Mouse (Mus musculus): Measurements from ENCODE around the gene Ube3c.

Ube3c gene

DNA sequence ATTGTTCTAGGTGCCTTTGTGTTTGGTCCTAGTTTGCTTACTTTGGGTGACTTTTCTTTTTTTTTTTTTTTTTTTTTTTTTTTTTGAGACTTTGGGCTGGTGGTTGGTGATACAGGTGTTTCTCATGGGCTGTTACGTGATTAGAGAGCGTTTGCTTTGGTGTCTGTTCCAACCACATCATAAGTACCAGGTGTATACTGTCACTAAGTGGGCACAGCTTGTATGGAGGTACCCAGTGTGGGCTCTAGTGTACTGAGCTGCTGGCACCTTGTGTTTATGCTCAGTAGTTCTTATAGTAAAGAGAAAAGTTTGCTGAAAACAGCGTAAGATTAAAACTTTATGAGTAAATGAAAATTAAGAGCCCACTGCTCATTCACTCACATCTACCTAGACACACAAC, 107.4 kb downstream of the Ube3c start:
- DNase-seq, result no peak

DNA sequence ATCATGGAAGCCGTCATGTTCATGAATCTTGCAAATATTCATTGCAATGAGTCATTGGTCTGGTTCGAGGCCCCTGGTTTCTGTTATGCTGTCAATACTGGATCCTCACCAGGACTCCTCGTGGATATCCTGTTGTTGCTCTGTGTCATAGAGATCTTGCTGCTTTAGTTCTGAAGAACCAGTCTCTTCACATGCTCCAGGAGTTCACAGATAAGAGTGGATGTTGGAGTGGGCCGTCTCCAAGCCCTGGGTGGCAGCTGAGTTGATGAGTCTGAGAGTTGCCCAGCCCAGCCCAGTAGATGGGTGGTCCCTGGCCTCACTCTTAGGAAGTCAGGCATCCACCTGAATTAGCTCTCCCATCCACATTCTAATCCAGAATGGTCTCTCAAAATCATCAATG, 116.0 kb downstream of the Ube3c start:
- no peak for DNase-seq

DNA sequence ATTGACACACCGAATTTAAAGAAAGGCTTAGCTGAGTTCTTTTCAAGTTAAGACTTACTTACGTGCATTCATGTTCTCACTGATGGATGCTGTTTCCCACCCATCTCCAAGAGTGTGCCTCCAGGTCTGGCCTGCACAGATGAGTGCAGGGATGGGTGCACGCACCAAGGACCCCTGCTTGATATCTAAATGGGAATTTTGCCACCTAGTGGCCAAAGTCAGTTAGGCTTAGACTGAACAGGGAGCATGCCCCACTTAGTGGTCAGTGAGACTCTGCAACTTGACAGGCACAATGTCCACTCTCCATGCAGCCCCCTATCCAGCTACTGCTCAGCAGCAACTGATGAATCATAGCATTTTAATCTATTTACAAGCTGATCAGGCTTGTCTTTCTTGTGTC, 118.6 kb downstream of the Ube3c start:
- DNase-seq, result peak in 1 of 2 experiments; percentile 48

DNA sequence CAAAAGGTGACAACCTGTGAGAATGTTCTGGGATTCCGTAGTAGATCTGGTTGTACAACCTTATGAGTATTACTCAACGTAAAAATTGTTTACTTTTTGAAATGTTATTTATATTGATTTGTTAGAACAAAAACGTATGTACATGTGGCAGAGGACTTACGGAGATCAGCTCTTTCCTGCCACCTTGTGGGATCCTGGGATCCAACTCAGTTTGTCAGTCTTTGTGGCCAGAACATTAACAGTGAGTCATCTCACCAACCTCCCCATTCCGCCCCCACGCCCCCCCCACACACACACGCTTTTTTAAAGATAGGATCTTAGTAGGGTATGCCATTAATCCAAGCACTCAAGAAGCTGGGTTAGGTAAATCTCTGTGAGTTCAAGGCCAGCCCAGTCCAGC, 119.3 kb downstream of the Ube3c start:
- no peak for DNase-seq

DNA sequence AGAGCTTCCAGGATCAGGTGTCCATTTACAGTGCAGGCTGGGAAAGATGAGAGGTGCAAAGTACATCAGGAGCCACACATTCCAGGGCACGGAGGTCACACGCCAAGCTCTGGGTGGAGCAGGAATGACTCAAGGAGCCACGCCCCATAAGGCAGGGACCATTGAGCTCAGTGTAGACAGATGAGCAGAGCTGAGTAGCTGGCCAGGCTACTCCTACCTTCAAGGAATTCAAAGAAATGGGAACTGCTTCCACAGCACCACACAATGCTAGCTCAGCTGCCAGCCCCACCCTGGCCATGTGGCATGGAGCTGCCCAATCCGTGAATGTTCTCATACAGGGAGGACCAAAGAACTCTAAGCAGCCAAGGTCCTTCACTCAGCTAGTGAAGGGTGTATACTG, 129.5 kb downstream of the Ube3c start:
- no peak for DNase-seq

DNA sequence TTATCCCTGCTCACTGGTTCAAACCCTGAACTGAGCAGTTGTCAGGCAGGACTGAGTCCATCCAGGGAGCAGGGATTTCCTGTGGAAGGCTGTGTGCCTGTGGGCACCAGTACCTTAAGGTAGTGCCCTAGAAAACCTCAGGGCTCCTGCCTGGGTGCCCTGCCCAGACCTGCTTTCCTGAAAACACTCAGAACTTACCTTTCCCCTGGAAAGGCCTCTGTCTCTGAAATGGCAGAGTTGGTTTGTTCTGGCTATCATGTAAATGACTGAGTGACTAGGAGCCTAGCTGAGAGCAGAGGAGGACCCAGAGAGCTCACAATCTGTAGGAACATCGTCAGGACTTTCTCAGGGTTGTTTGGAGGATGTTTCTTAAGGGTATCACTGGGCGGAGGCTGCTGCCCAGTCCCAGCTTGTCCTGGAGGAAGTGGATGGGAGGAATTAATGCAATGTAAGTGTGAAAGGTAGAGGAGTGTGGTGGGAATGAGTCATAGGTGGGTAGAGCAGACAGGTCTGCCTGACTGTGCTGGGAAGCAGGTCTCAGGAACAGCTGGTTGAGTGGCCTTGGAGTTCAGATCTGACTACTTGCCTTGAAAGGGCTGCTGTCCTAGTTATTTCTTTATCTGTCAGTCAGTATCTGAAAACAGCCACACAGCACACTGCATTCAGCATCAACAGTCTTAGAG, 130.6 kb downstream of the Ube3c start:
- DNase-seq, result no peak

DNA sequence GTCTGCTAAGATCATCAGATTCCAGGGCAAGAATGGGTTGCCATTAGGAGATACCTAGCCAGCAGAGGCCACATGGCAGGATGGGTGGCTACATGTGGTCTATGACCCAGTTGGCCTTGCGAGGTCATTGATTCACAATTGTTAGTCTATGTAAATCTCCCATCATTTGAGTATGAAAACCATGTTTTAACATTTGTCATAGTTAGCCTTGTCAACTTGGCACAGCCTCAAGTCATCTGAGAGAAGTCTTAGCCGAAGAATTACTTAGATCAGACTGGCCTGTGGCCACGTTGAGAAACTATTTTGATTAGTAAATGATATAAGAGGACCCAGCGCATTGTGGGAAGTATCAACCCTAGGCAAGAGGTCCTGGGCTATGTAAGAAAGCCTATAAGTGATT, 138.2 kb downstream of the Ube3c start:
- DNase-seq, result no peak

DNA sequence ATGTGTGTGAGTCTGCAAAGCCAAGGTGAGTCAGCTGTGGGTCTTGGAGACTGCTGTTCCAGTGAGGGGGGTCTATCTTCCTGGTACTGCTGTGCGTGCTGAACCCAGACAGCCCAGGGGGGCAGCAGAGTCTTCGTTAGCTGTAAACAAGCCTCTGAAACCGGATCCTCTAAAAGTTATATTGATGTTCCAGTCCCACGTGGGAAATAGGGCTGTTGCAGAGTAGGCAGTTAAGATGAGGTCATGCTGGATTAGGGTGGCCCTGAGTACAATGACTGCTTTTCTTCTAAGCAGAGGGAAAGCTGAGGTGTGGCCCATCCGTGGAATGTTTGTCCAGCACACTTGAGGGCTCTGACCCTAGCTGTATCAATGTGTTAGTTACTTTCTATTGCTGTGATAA, 139.2 kb downstream of the Ube3c start:
- DNase-seq, result no peak

DNA sequence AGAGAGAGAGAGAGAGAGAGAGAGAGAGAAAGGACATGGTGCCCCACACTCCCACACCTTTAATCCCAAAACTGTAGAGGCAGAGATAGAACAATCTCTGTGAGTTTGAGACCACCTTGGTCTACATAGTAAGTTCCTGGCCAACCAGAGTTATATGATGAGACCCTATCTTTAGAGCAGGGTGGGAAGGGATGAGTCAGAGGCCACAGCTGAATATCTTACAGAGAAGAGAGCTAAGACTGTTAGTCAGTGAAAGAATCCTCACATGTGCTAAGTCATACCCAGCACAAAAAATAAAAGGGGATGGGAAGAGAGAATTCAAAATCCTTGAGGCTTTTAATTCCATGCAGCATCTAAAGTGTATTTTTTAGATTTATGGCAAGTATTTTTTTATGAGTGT, 142.6 kb downstream of the Ube3c start:
- DNase-seq, result no peak

DNA sequence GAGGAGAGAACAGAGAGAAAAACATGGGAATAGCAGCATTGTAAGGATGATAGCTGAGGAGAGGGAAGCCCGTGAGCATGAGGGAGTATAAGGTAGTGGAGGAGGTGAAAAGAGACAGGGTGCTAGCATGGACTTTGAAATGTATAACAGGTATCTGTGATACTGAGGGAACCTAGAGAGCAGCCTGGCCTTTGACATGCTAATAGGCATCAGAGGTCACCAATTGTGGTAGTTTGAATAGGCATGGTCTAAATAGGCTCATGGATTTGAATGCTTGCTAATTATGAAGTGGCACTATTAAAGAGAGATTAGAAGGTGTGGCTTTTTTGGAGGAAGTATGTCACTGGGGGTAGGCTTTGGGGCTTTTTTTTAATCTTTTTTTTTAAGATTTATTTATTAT, 143.9 kb downstream of the Ube3c start:
- DNase-seq, result no peak

DNA sequence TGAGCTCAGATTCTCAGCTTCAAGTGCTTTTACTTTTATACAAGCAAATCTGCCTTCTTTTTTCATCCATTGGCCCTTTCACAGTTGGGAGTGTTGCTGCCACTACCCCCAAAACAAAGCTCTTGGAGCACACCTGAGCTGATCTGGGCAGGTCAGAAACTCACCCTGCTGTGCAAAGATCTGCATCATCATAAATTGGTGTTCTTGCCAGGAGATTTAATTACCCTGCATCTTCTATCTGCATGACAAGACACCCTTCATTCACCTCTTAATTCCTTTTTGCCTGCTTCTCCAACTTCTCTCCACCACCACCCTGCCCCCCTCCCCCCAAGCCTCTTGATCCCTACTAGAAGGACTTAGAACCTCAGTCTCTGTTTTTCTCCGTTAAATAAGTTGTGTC, 152.1 kb downstream of the Ube3c start:
- no peak for DNase-seq

DNA sequence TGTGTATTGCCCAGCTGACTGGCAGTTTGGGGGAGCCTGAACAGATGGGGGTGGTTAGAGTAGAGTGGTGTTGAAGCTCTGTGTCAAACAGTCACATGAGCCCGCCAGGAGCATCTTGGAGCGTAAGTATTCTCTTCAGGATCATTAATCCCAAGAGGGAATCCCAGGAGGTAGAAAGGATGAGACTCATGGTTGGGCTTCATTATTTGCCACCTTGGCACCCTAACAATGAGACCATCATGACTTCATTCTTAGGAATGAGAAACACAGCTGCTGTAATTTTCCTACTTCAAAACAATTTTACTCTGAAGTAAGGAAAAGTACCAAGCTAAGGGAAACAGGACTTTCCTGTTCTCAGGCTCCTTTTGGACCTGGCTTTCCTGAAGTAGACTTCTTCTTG, 156.3 kb downstream of the Ube3c start:
- DNase-seq, result no peak
